Mouse (Mus musculus) CH12F3 (cell line): ENCODE data around the gene Lrrc4c.

Experiments used
- in situ Hi-C: fragments of 300-500 bp; cut with MboI; formaldehyde crosslinking; loops from 2 replicates; pipeline ENCODE4 v1.14.3; 2020; ENCODE audit warnings: low sequenced_read_pairs

Gene Lrrc4c

DNA sequence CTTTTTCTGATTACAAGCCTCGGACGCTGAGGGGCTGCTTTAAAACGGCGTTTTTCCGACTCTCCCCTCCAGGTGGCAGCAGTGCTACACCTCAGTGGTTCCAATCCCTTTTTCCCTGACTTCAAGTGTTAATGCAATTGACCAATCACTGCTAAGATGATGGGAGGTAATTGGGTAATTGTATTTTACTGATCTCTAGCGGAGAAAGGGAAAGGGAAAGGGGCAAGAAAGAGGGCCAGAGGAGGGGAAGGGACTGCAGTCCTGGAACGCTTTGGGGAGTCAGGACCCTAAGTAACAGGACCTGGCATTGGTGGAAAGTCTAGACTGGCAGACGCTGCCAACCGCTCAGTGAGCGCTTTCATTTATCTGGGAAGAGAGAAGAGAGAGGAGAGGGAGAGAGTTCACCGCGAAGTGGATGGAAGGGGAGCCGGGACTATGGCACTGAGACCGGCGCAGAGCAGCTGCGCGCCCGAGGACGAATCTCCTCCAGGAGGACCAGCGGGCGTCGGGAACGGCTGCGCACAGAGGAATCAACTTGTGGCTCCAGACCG, 1148.3 kb downstream of the Lrrc4c start:
- in situ Hi-C loops, result no loop called here

DNA sequence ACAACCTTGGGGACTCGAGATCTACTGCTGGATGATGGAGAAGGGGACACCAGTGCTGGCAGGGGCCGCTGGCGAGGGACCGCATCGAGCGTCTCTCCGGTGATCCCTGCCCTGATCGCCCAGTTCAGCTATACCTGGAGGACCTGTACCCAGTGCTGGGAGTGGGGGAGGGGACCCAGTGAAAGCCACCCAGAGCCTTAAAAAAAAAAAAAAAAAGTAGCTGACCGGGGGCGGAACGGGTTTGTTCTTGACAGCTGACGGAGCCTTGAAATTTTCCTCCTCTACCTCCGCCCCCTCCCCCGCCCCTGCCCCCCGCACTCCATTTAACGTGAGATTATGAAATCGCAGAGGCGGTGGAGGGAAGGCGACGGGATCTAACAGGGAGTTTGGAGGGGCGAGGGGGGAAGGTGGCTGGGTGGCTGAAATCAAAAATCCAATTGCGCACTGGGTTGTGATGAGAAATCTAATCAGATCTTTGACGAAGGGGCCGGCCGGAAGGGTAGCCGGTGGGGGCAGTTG, 1149.1 kb downstream of the Lrrc4c start:
- in situ Hi-C loops, result no loop called here

DNA sequence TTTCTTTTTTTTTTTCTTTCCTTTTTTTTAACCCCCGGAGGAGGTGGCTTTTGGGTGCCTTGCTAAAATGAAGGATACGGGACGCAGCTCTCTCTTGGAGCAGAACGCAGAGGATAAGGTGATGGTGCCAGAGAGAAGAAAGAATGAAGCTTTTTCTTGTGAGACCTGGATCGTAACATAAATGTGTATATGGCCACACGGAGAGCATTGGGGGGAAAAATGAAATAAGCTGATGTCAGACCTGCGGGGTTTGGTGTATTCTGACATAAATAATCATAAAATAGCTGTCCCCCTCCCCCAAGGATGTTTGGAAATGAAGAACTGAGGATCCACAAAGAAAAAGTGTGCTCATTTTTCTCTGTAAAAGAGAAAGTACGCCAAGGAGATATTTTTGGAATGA, 1149.7 kb downstream of the Lrrc4c start:
- in situ Hi-C loops, result no loop called here

DNA sequence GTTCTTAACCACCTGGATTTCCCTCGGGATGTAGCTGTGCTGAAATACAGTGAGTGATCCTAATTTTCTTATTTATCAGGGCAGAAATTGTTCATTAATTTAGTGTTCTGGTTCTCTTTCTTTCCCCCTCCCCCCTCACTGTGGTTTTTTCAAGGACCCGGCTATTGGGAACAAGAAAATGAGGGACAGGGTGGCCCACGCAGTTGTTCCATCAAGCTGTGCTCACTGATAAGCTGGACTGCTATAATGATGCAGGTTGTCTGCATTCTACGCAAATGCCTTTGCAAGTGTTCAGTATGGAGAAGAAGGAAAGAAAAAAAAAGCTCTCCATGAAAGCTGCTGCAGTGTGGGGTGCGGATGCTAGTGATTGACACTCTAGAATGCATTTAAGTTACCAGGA, 1150.4 kb downstream of the Lrrc4c start:
- in situ Hi-C loops, result no loop called here

DNA sequence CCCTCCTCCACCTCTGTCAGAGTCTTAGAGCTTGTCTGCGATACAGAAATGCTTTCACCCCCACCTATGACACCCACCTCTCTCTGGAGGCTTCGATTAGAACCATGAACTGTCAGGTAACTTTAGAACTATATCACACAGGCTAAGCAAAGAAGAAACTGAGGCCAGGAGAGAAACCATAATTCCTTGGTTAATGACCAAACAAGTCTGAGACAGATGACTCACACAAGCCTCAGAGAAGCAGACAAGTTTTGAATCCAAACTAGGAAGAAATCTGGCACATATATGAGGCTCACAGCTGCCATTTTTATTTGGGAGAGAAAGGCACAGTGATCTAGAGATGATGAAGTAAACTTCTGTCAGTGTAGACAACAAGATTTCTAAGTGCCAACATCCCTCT, 1151.4 kb downstream of the Lrrc4c start:
- in situ Hi-C loops, result no loop called here

DNA sequence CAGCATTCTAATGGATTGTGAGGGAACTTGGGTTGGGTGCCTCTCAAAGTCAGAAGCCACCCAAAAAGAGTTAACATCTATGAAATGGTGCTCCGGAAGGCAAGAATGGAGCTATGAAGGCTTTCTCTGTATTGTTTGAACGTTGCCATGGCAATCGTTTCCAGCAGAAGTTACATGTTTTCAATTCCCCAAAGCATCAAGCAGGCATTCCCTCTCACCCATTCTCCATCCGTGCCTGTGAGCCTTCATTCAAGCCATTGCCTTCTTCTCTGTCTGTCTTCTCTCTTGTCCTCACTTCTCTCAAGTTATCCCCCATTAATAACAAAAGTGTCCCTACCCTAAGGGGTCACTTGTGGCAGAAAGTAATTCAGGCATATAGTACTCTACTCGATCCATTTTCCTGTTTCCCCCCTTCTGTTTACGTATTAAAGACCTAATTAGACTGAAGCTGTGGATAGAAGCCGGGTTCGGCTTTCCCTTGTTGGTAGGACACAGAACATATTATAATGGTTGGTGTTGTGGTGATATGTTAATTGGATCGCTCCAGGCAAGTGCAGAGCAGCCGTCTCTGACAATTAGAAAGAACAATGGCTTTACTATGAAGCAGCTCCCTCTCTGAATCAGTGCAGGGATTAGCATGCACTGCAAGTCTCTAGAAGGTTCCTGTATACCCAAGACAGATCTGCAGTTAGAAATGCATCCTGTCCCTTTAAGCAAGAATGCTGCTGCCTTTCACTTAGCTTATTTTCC, 1160.4 kb downstream of the Lrrc4c start:
- in situ Hi-C loops, result no loop called here

DNA sequence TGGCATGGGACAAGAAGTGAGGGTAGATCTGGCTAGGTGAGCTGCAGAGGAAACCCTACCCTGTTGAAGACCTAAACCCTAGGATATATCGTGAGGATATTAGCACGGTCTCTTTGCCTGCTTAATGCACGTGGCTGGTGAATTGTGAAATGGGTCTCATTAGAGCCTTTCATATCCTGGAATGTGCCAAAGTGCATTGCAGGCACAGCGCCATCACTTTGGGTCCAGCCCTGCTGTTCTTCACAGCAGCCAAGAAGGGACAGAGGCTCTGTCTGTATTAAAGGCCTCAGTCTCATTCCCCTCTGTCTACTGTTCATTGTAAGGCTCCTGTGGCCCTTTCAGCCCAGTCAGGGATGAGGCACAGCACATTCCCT, 1160.9 kb downstream of the Lrrc4c start:
- in situ Hi-C loops, result no loop called here

DNA sequence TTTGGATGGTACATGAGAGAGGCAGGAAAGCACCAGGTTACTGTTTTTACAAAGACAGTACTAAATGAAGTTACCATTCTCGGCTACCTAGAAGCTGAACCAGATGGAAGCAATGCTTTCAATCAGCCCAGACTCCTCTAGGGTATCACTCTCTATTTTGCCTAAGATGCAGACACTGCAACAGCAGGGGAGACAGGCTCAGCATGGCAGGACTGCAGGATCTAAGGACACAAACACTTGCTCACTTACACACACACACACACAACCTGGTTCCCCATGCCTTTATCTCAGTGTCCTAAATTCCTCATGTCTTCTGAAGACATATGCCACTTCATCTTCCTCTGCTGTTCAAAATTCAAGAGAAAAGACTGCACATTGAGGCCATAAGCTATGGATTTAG, 1167.0 kb downstream of the Lrrc4c start:
- in situ Hi-C loops, result no loop called here

DNA sequence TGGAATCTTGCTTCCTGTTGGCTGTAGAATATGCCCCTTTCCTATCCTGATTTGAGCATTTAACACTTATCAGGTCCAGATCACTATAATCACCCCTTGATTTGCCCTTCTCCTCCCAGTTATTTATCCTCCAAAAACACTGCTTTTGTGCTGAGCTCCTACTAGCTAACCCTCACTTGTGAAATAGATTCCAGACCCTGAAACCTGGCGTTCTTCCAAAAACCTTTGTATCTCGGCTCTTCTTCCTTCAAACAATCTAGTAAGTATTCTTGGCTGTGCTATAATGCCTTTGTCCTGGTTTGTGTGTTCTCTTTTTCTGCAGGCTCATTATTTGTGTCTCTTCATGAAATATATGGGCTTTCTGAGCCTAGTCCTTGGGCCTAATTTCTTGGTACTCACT, 1167.6 kb downstream of the Lrrc4c start:
- in situ Hi-C loops, result no loop called here

DNA sequence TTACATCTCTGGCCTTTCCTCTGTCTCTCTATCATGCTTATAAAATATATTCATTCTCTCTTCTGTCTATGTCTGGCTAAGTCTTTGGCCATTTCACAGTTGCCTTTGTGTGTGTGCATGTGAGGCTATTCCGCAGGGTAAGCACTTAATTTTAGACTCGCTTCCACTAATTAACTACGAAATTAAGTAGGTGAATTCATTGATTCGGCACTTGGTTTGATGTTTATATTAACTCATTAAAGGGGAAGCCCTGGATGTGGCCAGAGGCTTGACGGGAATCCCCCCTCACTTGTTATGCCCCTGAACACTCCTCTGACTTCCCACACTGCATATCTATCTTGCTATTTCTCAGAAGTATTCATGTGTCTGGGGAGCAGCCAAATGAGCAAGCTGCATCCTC, 1169.6 kb downstream of the Lrrc4c start:
- in situ Hi-C loops, result no loop called here

DNA sequence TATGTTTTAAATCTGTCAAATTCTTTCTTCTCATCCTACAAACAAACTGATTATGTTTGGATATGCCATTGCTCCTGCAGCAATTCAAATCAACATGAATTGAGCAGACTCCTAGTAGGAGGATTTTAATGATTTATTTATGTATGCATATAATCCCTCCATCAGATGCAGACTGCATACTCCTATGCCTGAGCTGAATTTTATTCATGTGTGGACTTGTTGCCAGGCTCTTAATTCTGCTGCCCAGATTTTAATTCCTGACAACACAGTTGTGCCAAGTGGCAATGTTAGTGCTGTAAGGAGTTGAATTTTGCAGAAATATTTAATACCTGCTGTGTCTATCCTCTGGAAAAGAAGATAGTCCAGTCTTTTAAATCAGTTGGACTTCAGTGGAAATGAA, 1179.1 kb downstream of the Lrrc4c start:
- in situ Hi-C loops, result no loop called here

DNA sequence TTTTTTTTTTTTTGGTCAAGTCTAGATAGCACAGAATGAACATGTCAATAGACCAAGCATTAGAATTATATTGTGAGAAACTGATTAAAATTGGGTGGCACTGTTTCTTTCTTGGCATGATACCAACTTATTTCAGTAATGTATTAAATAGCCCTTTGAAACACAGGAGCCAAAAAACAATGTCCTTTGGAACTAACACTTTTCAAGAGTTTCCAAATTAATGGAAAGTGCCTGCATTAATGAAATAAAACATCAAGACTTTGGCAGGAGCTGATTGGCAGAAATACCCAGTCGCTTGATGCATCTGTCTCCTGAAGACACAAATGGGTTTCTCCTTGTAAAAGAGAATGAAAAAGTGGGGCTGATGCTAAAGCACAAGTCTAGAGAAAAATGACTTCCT, 1184.5 kb downstream of the Lrrc4c start:
- in situ Hi-C loops, result no loop called here

DNA sequence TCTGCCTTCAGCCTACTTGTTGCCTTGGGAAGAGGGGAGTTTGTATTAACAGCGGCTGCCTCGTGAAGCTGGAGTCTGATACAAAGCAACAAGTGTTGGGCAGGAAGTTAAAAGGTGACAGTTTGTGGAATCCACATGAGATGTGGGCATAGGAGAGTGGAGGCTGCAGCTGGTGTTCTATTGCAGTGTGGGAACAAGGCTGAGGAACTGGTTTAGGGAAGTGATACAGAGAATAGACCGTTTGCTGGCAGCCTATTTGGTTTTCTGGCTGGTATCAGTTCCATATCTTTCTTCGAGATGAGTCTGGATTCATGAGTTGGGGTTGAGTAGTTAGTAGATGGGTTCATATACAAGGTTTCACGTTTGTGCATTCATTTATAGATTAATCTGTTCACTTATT, 1186.9 kb downstream of the Lrrc4c start:
- in situ Hi-C loops, result no loop called here

DNA sequence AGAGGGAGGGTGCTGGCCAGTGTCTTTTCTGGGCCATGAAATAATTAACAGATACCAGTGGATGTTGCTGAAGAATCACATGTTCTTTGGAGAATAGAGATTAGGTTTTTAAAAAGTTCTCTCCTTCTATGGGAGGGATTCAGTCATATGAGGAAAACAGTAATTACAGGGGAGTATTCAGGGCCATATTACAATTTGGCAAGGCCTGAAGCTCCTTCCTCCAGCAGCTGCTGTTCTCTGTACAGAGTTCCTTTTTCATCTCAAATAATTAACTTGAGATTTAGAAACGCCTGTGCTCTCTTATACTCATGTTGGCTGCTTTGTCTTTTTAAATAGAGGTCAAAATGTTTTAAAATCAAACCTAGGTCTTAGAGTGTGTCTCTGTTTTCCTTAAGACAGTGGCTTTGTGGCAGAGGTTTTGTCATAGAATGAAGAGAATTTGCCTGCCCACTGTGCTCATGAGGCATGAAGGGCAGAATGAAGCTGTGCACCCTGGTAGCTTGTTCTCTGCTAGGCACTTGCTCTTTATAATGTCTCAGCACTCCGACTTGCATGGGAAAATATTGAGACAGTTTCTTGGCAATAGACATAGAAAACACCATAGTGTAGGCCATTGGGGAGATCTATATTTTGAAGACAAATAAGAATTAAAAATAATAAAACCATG, 1206.4 kb downstream of the Lrrc4c start:
- in situ Hi-C loops, result no loop called here

DNA sequence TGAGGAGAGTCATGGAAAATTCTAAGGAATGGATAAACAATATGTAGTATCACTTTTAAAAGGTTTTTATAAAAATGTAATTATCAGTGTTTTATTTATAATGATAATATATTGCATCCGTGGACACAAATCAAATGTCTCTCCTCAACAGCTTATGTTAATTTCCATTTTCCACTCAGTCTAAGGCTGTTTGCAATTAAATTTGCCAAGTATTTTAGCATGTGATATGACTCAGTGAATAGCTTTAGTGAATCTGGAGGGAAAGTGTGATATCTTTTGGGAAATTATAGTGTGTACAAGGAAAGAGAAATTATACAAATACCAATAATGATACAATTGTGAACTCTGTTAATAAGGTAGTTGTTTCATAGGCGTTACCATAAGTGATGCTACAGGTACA, 1207.1 kb downstream of the Lrrc4c start:
- in situ Hi-C loops, result no loop called here

DNA sequence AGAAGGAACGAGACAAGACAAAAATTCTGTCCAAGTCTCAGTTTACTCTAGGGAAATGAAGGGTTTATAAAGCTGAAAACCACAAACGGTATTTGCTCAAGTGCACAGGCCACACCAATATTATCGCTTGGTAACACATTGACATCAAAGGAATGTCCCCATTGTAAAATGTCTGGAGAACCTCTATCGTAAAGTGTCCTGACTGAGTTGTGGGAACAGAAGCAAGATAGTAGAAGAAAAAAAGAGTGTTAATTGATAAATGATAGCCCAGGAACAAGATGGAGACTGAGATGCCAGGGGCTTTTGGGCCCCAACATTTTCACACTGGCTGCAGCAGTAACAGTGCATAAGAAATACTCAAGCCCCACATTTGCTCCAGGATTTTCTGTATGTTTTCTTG, 1212.7 kb downstream of the Lrrc4c start:
- in situ Hi-C loops, result no loop called here

DNA sequence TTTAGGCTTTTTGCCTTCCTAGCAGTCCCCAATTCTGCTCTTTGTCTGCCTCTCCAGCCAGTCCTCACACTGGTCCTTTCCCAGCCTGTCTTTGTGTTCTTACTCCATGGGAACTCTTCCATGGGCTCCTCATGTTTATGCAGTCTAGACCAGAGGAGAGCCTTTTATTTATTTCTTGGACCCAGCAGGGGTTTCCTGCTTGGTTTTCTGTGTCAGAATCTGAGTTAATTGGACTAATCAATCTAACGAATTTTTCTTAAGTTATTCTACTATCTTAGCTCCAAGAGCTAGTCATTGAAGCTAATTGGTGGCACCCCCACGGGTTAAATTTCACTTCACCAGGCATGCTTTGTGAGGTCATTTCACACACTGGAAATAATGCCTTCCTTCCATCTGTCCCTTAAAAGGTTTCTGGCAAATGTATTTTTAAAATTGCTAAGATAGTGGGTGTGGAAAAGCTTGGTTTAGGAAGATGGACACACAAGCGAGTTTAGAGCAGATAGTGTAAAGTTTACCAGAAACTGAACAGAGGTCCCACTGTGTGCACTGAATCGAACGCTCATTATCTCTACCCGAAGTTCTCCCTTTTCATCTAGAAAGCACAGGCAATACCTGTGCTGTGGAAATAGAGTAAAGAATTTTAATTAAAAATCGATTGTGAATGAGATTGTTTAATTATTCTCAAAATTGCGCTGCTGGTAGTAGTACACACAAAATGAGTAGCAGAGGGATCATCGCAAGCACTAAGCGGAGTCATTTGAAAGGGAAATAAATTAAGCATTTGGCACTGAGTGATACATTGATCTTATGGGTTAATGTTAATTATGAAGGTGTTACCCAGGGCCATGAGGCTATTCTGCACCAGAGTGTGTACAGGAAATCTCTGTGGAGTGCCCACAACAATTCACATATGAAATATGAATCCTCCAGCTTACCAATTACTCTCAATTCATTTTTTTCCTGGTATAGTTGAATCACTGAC, 1226.0 kb downstream of the Lrrc4c start:
- in situ Hi-C loops, result no loop called here

DNA sequence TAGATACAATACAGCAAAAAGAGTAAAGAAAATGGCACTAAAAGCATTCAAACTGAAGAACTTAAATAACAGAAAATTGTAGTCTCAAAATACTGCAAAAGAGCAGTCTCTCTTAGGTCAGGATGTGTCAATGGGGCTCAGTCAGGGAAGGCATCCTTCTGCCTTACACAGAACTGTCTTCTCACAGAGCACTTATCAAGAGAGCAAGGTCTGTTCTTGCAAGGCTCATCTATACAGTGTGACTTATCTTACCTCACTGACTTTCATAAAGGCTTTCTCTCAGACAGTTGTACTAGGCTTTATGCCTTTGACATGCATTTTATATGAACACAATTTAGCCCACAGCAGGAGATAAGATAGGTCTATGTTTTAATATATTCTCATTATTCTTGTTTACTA, 1226.7 kb downstream of the Lrrc4c start:
- in situ Hi-C loops, result no loop called here

DNA sequence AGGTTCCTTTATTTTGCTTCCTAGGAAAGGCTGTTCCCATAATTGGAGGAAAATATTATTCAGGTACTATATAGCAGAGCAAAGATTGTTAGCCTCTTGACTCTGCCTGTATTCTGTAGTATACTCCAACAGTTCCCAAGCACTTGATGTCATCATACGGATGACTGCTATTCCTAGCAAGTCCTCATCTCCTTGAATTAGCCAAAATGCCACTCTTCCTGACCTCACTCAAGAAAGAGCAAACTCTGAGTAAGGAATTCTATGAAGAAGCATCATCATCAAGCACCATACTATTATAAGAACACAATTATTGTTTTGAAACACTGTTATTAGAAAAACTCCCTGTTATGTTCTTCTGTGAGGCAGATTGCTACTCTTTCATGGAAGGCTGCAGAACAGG, 1228.0 kb downstream of the Lrrc4c start:
- in situ Hi-C loops, result no loop called here

DNA sequence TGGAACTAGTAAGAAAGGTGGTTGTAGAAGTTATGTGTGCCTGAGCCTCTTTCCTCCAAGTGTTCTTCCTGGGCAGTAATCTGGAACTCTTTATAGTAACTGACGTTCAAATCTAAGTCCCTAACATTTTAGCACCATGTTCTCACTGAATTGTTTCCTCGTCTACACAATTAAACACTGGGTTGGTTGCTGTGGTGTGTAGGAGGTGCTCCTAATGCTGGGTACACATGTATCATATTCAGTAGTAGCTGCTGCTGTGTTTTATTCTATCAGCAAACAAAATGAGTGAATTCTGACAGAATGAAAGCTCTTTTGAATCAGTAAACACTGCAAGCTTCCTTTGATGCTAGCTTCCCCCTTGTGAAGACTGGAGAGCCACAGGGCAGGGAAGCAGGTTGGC, 1246.5 kb downstream of the Lrrc4c start:
- in situ Hi-C loops, result no loop called here

DNA sequence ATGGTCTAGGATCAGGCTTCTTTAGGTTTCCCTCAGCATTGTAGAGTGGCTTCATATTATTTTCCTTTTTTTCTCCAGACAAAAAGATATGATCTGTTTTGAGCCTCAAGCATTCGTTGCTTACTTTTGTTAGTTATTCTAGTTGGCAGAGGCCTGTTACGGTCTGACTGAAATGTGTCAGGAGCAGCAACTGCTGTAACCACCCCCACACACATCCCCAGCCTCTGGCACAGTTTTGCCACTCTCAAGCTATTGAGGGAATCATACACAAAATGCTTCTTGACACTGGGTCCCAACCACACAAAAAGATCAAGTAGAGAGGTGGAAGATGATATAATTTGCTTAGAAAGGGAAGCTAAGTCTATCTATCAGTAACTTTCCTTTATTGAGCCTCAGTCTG, 1251.0 kb downstream of the Lrrc4c start:
- in situ Hi-C loops, result no loop called here
